Mouse (Mus musculus) liver, embryonic 16.5 days (tissue): ENCODE results near the gene 1700022I11Rik. TPM values are rescaled to one million over a fixed set of nuclear protein-coding genes. Genes with fewer than 3 reads are reported as not detected.

ENCODE experiments used
- ATAC-seq: fragments of 200-750 bp; cut with Nextera tagmentation; 2 replicates; pipeline ENCODE4 v1.8.0; 2017; ENCODE audit warnings: low read depth, mild to moderate bottlenecking, moderate number of reproducible peaks, moderate library complexity
- H3K27ac ChIP-seq: fragments of 300-500 bp; sonication (generic); 2 replicates; pipeline ENCODE4 v1.5.1; 2014; ENCODE audit warnings: mild to moderate bottlenecking, low read length
- H3K27me3 ChIP-seq: fragments of 300-500 bp; sonication (generic); 2 replicates; pipeline ENCODE4 v1.6.1; 2014; ENCODE audit warnings: low read depth, low read length, mixed read lengths; ENCODE audit not compliant: control insufficient read depth, insufficient read depth
- H3K36me3 ChIP-seq: fragments of 300-500 bp; sonication (generic); 2 replicates; pipeline ENCODE4 v1.6.1; 2014; ENCODE audit warnings: mild to moderate bottlenecking; ENCODE audit not compliant: control insufficient read depth, insufficient read depth
- H3K4me1 ChIP-seq: fragments of 300-500 bp; sonication (generic); 2 replicates; pipeline ENCODE4 v1.6.1; 2014; ENCODE audit warnings: low read depth, low read length, mixed read lengths; ENCODE audit not compliant: control insufficient read depth
- H3K4me2 ChIP-seq: fragments of 300-500 bp; sonication (generic); 2 replicates; pipeline ENCODE4 v1.6.1; 2014; ENCODE audit warnings: low read depth, low read length, mixed read lengths
- H3K4me3 ChIP-seq: fragments of 300-500 bp; sonication (generic); 2 replicates; pipeline ENCODE4 v1.5.1; 2014; ENCODE audit warnings: low read depth, mild to moderate bottlenecking, low read length
- H3K9ac ChIP-seq: fragments of 300-500 bp; sonication (generic); 2 replicates; pipeline ENCODE4 v1.6.1; 2014; ENCODE audit warnings: low read depth, low read length
- H3K9me3 ChIP-seq: fragments of 300-500 bp; sonication (generic); replicated peaks from 2 replicates; pipeline ENCODE4 v1.6.1; 2016; ENCODE audit warnings: low read length; ENCODE audit not compliant: control insufficient read depth
- WGBS: fragments of 180-500 bp; shearing (Covaris S2); extraction: QIAGEN DNeasy Blood & Tissue Kit; methylation state at CpG from one replicate; pipeline ENCODE4 v1.1.7; 2014; ENCODE audit not compliant: insufficient replicate concordance; 5-methylcytosine and 5-hydroxymethylcytosine counted together
- polyA plus RNA-seq: library from polyadenylated mRNA; unstranded; fragments of >200 nt; fragmentation: Nextera tagmentation; extraction: Ambion mirVana; gene quantifications from 2 replicates; pipeline ENCODE4 v1.2.1, GENCODE M21; 2015

Gene 1700022I11Rik
- polyA plus RNA-seq, 1 experiment from 2014 or later: 0.17 TPM

GRCm38 (mm10) chr4:43020876-43021275 is 51.5 kb downstream of the 1700022I11Rik start:
- 86% methylated on average over 16 of the region's 16 CpGs for WGBS
- H3K36me3 ChIP-seq: peaks cover 34% of the 10 kb centered on the region
- H3K4me2 ChIP-seq: no peak overlapping the region
- no peak overlapping the region for H3K4me3 ChIP-seq
- H3K27ac ChIP-seq: no peak overlapping the region
- H3K9ac ChIP-seq: no peak overlapping the region
- peaks cover 16% of the 10 kb centered on the region for H3K4me1 ChIP-seq
- ATAC-seq: no peak
- no peaks in the 10 kb centered on the region for H3K27me3 ChIP-seq
- H3K9me3 ChIP-seq: no peaks in the 10 kb centered on the region

- Histone ChIP-seq H3K4me1 (peaks cover 16% of the 10 kb centered on the region), H3K9me3 (no peaks in the 10 kb centered on the region), H3K36me3 (peaks cover 34% of the 10 kb centered on the region), H3K4me2 (no peak overlapping the region), H3K9ac (no peak overlapping the region), H3K27me3 (no peaks in the 10 kb centered on the region), H3K27ac (no peak overlapping the region), H3K4me3 (no peak overlapping the region)
- WGBS: 83% methylated on average over 17 of the region's 17 CpGs
- ATAC-seq: no peak
Measured at GRCm38 (mm10) chr4:43021341-43021740, 51.9 kb downstream of the 1700022I11Rik start.

GRCm38 (mm10) chr4:43024673-43025072 is 55.3 kb downstream of the 1700022I11Rik start:
- peak overlapping the region; percentile 83; the same call in 1 of the 2 replicates for H3K27ac ChIP-seq
- H3K9ac ChIP-seq: peak overlapping the region; percentile 59
- no peaks in the 10 kb centered on the region for H3K27me3 ChIP-seq
- H3K4me1 ChIP-seq: peaks cover 20% of the 10 kb centered on the region
- H3K9me3 ChIP-seq: no peaks in the 10 kb centered on the region
- 78% methylated on average over 14 of the region's 14 CpGs for WGBS
- no peak for ATAC-seq
- peak overlapping the region; percentile 84 for H3K4me2 ChIP-seq
- H3K36me3 ChIP-seq: peaks cover 46% of the 10 kb centered on the region
- peak overlapping the region; percentile 64 for H3K4me3 ChIP-seq

GRCm38 (mm10) chr4:43025084-43025960 is 55.9 kb downstream of the 1700022I11Rik start, which contains the start of gene Pigo:
Gene Pigo (minus strand): TSS chr4:43025819.
- peak within 1 kb of the TSS; percentile 83 for H3K27ac ChIP-seq
- peak; percentile 93 for ATAC-seq
- no peaks in the 10 kb centered on the region for H3K27me3 ChIP-seq
- H3K36me3 ChIP-seq: peaks cover 46% of the 10 kb centered on the region
- H3K4me2 ChIP-seq: peak within 1 kb of the TSS; percentile 84
- 8% methylated on average over 42 of the region's 42 CpGs for WGBS
- H3K9ac ChIP-seq: peak within 1 kb of the TSS; percentile 59
- H3K4me3 ChIP-seq: peak within 1 kb of the TSS; percentile 64
- no peaks in the 10 kb centered on the region for H3K9me3 ChIP-seq
- peaks cover 21% of the 10 kb centered on the region for H3K4me1 ChIP-seq

- Histone ChIP-seq H3K4me1 (peaks cover 30% of the 10 kb centered on the region), H3K27me3 (no peaks in the 10 kb centered on the region), H3K9me3 (no peaks in the 10 kb centered on the region), H3K9ac (no peak overlapping the region), H3K4me2 (no peak overlapping the region), H3K4me3 (no peak overlapping the region), H3K36me3 (peaks cover 36% of the 10 kb centered on the region), H3K27ac (no peak overlapping the region)
- 78% methylated on average over 7 of the region's 7 CpGs for WGBS
- ATAC-seq: no peak
Measured at GRCm38 (mm10) chr4:43029121-43029520, 59.7 kb downstream of the 1700022I11Rik start.

GRCm38 (mm10) chr4:43029749-43030148 is 60.3 kb downstream of the 1700022I11Rik start:
- peaks cover 41% of the 10 kb centered on the region for H3K36me3 ChIP-seq
- no peak for ATAC-seq
- no peaks in the 10 kb centered on the region for H3K9me3 ChIP-seq
- H3K4me1 ChIP-seq: peaks cover 25% of the 10 kb centered on the region
- 88% methylated on average over 9 of the region's 9 CpGs for WGBS
- H3K27ac ChIP-seq: no peak overlapping the region
- H3K4me2 ChIP-seq: peak overlapping the region; percentile 93
- H3K27me3 ChIP-seq: no peaks in the 10 kb centered on the region
- H3K4me3 ChIP-seq: peak overlapping the region; percentile 85
- H3K9ac ChIP-seq: peak overlapping the region; percentile 96; the same call in 1 of the 2 replicates

GRCm38 (mm10) chr4:43030352-43030751 is 60.9 kb downstream of the 1700022I11Rik start:
- WGBS: 48% methylated on average over 9 of the region's 9 CpGs
- H3K9ac ChIP-seq: peak overlapping the region; percentile 96
- peak overlapping the region; percentile 88 for H3K27ac ChIP-seq
- peaks cover 45% of the 10 kb centered on the region for H3K36me3 ChIP-seq
- H3K4me2 ChIP-seq: peak overlapping the region; percentile 93
- peak overlapping the region; percentile 85 for H3K4me3 ChIP-seq
- H3K4me1 ChIP-seq: peaks cover 20% of the 10 kb centered on the region
- ATAC-seq: no peak
- no peaks in the 10 kb centered on the region for H3K27me3 ChIP-seq
- H3K9me3 ChIP-seq: no peaks in the 10 kb centered on the region

- Histone ChIP-seq H3K4me1 (peaks cover 22% of the 10 kb centered on the region), H3K9ac (peak overlapping the region; percentile 96), H3K4me2 (peak overlapping the region; percentile 93), H3K36me3 (peaks cover 48% of the 10 kb centered on the region), H3K9me3 (no peaks in the 10 kb centered on the region), H3K4me3 (peak overlapping the region; percentile 85), H3K27ac (peak overlapping the region; percentile 88), H3K27me3 (no peaks in the 10 kb centered on the region)
- peak; percentile 73 for ATAC-seq
- 1% methylated on average over 28 of the region's 28 CpGs for WGBS
Measured at GRCm38 (mm10) chr4:43030780-43031230, 61.4 kb downstream of the 1700022I11Rik start.
